Mouse (Mus musculus) naive thymus-derived CD4-positive, alpha-beta T cell, adult 2 months (primary cell): ENCODE measurements at regions not wholly inside any gene's neighbourhood (a gene's known extent, or its start where the extent isn't known, plus 50 kb on each side); places are given as distances from the start of the nearest gene placed in this dataset.

Source experiments
- DNase-seq: peaks from one replicate; pipeline ENCODE4 v3.0.0-alpha.2; 2011; ENCODE audit warnings: low read depth

DNA sequence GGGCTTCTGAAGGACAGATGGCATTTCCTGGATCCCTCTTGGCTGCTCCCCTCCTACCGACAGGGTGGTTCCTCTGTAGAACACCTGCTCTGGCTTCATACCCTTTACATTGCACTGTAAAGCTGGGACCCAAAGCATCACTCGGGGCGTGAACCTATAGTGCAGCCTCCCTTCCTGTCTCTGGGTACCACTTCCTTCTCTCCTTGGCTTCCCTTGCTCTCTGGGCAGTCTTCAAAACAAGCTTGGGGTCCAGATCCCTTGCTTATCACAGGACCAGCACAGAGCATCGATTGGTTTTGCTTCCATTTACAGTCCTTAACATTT is 346.4 kb downstream of the Rnf144a start:
- no peak for DNase-seq

DNA sequence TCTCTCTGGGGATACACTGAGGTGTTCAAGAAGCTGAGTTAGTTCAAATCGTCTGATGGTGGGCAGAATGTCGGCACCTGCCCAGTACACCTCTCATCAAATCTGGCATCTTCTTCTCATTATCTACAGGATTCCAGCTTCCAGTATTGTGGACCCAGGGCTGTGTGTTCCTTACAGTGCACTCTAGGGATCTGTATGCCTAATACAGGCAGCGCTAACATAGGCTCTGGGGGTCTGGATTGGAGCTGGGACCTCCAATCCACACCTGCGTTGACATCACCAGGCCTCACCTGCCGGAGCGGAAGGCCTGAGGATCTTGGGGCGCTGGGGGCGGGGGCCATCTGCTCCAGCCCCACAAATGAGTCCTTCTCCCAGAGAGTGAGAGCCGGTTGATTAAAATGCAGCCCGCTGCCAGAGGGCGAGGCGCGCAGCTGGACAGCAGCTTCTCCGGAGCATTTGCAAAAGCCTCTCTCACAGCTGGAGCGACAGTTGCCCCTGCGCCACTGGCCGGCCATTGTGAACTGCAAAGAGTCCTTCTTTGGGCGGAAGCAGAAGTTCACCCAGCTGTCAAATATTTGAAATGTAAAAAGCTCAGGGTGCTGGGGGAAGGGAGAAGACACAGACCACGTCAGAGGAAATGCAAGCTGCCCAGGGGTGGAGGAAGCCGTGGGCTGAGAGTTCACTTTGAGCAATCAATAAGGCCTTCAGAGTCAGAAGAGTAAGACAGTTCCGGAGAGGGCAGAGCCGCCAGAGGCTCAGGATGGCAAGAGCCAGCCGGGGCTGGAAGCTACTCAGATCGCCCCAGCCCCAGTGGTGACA is 347.0 kb downstream of the Rnf144a start:
- DNase-seq: peak; percentile 88

DNA sequence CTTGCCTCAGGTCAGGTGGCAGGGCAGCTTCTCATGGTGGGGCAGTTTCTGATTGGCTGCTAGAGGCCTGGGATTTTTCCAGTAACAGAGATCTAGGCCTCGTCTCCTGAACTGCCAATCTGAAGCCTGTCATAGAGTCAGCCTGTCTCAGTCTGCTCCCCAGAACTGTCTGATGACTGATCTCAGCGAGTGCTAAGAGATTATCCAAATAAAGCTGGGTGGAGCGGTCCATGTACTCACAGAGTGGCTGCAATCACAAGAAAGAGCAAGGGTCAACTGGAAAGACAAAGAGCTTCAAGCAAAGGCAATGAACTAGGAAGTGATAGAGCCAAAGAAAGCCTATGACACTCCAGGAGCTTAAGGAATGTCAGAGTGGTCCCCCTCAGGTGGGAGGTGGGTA is 354.7 kb downstream of the Rnf144a start:
- no peak for DNase-seq

DNA sequence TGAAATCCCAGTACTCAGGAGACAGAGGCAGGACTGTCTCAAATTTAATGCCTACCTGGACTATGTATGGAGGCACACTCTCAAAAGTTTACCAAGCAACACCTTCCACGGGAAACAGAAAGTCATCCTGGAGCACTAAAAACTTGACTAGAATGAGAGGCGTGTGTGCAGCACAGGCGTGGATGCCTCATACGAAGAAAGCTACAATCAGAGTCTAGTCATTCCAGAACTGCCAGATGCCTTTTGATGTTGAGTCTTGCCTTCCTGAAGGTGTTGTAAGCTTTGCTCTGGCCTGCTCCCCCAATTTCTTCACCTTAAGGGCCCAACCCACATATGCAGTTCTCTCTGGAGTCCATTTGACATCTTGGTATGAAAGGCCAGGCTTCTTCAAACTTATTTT is 356.0 kb downstream of the Rnf144a start:
- no peak for DNase-seq

DNA sequence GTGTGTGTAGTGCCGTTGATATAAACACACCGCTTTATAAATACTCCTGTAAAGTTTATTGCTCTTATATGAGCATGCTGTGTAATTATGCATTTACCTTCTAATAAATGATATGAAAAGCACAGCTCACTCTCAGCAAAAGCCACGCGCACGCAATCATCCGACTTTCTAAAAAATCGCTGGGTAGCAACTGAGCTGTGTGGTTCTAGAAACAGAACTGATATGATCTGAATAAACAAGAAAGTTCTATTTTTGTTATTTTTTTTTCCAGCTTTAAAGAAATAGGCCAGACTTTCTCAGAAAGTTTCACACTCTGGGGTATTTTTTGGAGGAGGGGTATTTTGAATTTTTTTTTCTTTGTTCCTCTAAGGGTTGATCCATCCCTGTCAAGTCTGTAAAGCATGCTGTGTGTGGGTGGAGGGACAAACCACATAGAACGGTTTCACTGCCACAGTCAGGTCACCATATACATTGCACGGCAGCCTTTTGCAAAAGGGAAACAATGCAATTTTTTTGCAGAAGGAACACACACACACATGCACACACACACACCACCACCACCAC is 357.5 kb downstream of the Rnf144a start:
- DNase-seq: peak; percentile 54

DNA sequence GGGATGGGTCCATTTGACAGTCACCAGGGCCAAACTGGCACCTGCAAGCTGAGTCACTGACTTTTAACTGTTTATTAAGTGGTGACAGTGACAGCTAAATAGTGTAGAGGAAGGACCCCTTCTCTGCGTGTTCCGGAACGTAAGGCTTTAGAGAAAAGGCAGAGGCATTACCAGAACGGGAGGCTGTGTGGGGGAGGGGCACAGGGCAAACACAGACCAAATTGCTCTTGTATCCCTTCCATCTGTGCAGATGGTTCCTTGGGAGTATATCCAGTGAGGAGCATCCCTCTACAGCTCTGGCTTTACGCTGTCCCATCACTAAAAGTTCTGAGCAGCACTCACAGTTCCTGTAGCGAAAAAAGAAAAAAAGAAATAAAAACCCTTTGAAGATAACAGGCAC is 368.1 kb downstream of the Rnf144a start:
- no peak for DNase-seq

DNA sequence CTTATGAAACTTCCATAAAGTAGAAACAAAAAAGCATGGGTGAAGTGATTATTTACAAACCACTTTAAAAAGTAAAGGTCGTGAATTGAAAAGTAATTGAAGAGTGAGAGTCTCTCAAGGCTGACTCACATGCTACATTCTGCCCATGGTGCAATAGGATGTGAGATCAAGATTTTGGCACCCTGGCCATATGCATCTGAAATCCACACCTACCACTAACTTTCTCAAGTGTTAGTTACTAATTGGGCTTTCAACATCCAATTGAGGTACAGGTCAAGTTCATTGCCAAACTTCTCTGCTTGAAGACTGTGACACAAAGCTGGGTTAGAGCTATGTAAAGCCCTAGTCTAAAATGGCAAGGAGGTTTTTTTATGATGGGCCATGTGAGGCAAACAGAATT is 369.7 kb downstream of the Rnf144a start:
- no peak for DNase-seq

DNA sequence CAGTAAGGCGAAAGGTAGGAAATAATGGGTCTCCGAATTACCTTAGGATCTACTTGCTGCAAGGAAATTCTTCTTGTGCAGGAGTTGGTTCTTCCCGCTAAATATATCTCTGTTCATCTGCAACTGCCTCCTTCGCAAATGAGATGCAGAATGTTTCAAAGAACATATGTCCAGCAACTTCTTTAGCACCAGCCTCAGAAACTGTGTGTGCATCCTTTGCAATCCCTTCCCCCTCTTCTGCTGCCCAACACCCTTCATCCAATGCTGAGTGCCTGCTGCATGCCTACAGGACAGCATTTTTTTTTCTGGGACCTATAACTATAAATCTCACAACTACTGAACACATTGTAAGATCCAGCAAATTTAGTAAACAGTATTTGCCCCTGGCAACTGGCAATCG is 402.1 kb downstream of the Rnf144a start:
- DNase-seq: no peak

DNA sequence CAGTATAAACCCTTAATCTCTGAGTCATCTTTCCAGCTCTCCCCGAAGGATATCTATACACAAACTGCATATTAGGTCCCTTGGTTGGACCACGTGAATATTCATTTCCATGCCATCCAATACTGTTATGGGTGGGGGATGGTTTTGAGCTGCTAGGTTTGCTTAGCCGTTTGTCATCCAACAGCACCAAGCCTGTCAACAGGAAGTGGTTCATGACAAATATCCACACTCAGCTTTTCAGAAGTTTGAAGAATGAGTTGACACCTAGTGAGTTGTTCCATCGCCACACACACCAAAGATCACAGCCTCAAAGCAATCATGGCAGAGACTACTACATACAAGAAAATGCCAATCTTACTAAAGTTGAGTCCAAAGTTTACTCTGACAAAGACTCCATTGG is 421.0 kb downstream of the Rnf144a start:
- peak; percentile 52 for DNase-seq

DNA sequence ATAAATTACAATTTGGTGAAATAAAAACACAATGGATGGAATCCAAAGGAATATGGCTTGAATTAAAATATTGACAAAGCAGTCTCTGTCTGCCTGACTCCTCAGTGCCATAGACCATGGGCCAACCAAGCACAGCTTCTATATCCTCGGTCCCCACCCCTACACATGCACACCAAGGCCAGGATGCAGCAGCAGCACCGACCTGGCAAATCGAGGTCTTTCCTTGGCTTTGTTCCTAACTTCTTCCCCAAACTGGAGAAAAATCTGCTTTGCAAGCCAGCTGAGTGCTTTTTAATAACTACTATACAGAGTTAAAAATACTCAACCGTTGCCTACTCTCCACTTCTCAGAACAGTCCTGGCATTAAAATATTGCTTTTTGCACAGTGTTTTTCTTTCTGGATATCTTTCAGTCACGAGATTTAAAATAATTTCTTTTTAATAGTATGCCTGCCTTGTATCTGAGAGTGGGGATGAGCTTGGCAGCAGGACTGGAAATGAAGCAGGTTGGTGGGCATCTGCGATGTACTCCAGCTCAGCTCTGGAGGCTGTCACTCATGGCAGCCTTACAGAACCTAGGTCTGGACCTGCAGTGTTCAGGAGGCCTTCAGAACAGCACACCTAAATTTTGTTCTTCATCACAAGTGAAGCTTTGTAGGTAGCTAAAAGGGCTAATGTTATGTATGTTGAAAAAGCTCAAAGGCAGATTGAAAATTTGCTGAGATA is 423.1 kb downstream of the Rnf144a start:
- no peak for DNase-seq

DNA sequence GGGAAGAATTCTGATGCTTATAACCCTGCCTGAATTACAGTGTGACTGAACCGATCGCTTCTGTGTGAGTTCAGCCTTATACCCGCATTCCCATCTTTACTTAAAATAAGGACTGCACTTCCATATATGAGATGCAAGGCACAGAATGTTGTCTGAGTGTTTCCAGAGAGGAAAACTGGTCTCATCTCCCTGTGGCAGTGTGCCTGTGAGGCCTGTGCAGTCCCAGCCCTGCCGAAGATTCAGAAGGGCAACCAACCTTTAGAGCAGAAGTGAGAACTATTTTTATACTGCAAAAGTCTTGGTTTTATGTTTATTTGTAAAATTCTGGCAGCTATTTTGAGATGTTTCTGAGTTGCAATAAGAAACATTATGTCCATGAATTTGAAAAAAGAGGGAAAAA is 432.5 kb downstream of the Rnf144a start:
- DNase-seq: no peak

DNA sequence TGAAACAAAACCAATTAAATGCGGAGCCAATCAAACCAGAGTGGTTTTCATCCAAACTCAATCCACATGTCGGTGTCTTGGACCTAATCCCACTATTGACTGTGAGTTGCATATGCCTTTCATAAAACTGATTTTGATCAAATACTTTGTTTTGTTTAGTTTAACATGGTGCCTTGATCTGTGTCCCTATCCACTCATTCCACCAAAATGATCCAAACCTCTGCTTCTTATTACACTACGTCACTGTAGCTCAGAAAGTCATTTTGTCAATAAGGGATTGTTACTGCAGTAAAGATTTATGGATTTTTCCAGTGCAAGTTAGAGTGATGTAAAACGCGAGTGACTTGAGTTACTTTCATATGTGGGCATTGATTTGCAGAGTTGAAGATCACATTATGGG is 436.7 kb downstream of the Rnf144a start:
- no peak for DNase-seq

DNA sequence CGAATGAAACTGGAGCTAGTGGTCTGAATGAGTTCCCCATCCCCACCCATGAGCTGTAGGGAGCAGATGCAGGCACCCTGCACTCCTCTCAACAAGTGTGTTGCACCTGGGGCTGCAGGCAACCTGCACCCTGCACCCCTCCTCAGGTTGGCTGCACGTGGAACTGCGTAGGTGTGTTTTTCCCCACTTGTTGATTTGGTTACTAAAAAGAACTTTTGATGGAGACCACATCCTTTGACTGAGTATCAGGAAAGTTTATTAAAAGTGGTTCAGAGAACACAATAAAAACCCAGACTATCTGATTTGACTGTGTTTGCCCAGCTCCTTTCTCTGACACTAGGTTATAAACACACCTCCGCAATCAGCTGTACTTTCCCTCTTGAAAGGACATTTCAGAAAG is 456.5 kb downstream of the Rnf144a start:
- DNase-seq: peak; percentile 82

DNA sequence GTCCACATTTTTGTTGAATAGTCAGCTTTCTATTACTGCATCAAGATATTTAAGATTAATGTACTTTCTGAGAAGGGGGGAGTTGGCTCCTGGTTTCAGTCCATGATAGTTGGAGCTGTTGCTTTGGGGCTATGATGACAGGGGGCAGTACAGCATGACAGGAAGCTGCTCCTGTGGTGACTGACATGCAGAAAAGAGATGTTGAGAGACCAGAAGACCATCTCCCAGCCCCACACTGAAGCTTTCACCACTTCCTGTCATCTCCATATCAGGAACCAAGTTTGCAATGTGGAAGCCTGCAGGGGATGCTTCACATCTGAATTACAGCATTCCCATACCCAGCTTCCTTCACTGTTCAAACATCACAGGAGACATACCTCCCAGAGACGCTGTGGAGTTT is 457.5 kb downstream of the Rnf144a start:
- peak; percentile 61 for DNase-seq

DNA sequence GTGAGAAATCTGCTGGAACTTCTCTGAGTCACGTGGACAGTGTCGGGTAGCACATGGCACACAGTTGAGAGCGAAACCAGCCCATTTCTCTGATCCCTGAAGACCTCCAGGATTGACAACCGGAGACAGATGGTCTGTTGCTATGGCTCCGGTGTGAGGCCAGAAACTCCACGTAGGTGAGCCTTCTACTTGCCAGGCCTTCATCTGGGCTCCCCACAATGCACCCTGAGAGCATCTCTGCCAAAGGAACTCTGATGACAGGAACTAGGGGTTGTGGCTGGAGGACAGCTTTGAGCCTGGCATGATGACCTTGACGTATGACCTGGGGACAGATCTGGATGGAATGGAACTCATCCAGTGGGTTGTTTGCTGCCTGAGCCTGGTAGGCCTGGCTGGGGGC is 467.9 kb downstream of the Rnf144a start:
- DNase-seq: no peak

DNA sequence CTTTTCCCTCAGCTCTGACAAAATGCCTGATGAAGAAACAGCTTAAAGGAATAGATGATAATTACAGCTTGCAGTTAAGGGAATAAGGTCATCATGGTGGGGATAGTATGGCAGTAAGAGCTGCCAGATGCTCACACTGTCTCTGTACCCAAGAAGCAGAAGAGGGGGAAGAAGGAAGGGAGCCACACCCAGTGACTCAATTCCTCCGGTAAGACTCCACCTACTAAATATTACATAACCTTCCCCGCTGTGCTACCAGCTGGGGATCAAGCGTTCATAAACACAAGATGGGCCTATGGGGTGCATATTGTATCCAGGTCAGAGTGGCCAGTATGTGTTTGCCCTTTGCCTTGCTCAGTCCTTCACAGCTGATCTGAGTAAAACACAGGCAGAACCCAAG is 468.9 kb downstream of the Rnf144a start:
- DNase-seq: no peak

DNA sequence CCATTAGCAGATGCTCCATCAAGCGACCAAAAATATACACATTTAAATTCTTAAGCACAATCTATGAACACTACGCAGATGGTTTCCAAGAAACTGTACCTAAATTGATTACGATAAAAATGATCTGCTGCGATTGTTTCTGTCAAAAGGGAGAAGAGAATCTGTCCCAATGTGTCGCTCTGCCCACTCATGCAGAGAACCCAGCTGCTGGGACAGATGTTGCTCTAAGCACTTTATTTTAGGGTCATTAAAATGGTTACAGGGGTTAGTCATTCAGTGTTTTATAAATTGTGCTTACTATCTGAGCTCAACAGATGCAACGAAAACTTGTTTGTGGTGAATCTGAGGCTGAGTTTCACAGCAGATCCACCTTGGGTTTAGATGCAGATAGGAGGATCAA is 476.2 kb downstream of the Rnf144a start:
- DNase-seq: no peak

DNA sequence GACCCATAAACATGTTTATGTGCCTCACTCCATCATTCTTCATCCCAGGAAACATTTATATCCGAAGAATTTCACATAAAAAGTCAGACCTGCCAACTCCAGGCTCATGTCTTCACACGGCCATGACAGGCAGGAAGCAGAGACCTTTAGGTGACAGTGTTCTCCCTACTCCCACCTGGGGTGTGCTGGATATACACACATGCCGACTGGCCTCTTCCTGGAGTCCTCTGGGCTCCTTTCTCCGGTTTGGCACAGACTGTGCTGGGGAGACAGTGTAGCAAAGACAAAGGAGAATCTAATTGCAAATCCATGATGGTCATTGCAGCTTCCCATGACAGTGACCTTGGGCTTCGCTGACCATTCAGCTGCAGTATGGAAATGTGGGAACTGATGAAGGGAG is 480.1 kb downstream of the Rnf144a start:
- DNase-seq: no peak

DNA sequence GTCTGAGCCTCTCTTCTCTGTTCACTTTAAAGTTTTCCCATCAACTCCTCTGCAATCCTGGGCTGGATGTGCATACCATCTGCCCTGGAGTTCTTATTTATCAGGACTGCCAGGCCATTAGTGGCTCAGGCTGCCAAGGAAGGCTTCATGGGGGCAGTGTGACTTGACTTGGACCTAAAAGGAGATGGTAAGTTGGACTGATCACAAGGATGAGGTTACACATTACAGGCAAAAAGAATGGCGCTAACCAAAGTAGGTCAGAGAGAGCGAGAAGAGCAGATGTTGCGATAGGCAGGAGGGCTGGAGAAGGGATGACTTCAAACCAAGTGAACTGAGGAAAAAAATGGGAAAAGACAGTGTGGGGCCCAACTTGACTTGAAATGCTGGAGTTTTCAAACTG is 480.5 kb downstream of the Rnf144a start:
- no peak for DNase-seq

DNA sequence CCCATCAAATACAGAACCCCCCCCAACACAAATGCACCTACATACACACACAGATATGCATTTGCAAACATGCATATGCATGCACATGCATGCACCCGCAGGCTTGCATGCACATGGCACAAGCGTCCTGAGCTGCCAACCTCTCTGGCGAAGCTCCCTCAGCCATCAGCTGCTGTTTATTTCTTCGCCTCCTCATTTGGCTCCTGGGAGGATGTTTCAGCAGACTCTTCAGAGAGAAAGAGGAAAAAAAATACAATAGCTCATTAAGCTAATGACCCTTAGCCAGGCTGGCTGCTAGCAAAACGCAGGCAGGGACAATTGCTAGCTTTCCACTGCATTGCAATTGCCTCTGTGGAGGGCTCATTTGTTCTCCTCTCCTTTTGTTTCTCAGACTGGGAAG is 488.7 kb downstream of the Rnf144a start:
- no peak for DNase-seq

DNA sequence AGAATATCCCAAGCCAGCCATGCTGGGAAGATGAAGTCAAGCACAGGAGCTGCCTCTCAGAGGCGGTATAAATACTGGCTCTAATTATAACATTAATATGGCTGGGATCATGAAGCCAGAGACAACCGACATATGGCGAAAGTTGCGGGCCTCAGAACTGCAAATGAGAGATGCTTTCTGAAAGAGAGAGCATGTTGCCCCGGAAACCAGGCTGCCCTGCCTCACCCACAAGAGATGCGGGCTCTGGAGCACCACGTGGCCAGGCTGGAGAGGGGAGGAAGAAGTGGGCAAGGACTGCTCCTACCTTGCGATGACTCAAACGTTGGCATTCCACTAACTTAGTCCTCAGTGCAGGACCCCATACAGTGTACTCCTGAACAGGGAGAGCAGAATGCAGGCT is 490.5 kb downstream of the Rnf144a start:
- DNase-seq: no peak

DNA sequence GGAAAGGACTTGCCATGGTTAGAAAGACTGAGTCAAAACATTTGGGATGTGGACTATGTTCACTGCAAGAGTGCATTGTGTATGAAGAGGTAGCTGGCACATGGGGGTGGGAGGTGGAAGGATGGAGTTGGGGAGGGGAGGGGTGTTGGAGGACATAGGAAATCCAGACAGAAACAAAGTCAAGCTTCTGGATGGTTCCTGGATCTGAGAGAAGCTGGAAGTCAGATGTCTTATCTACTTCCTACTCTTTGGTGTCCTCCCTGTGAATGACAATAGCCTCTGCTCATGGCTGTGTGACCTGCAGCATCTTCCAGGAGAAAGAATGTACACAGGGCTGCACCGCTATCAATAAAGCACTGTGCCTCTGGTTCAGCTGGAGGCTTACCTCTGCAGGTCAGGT is 491.3 kb downstream of the Rnf144a start:
- no peak for DNase-seq

DNA sequence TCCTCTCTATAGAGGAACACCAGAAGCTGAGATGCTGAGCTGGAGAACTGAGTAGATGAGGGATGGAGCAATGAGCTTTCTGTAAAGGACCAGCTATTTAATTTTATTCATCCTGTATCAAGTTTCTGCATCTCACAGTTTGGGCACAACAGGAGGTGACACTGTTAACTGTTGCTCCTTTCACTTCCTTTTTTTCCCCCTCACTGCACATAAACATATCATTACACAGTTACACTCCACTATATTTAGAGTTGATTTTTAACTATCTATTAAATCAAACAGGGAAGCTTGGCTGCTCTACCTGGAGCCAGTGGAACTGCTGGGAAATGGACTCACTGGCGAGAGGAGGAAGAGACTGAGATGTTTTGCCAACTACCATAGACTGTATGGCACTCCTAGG is 509.4 kb downstream of the Rnf144a start:
- DNase-seq: no peak

DNA sequence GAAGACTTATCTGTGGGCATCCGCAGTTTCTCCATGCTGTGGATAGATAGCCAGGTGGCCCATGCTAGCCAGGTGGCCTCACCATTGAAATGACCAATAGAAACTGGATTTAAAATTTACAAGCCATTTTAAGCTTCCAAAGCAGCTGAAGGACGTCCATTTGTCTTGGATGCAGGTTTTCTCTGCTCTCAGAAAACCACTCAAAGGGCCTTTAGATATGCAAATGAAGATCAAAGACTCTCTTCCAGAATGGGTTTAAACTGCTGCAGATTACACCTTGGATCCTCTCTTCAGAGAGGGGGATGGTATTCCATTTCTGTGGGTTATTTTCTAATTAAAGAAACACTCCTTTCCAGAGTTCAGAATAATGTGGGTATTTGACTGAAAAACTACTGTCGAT is 518.5 kb downstream of the Rnf144a start:
- DNase-seq: no peak
